Mouse (Mus musculus): ENCODE measurements around the gene Nfkbib. TPM values are rescaled to one million over a fixed set of nuclear protein-coding genes. Genes with fewer than 3 reads are reported as not detected.

Gene Nfkbib
- 48.5 and 53.2 TPM in 2 replicates for polyA plus RNA-seq (2015; fragmentation: Nextera tagmentation; extraction: Ambion mirVana)

GRCm38 (mm10) chr7:28767462-28767965, at the start of gene Nfkbib:
TSS of gene Nfkbib (minus strand) at chr7:28767512.
- Histone ChIP-seq H3K27ac (ENCODE audit: low read length) (no peak within 1 kb of the TSS), H3K36me3 (ENCODE audit: insufficient read depth, low read length) (no peaks in the 10 kb centered on the region; the same call in 1 of the 2 replicates), H3K27me3 (ENCODE audit: insufficient read depth, low read length) (no peaks in the 10 kb centered on the region), H3K4me1 (ENCODE audit: insufficient read depth, low read length) (peaks cover 13% of the 10 kb centered on the region), H3K4me3 (ENCODE audit: low read length) (peak within 1 kb of the TSS; percentile 72), H3K4me2 (replicated peaks; ENCODE audit: low read depth, low read length) (peak within 1 kb of the TSS; percentile 66), H3K9me3 (ENCODE audit: low read length) (no peaks in the 10 kb centered on the region), H3K9ac (replicated peaks; ENCODE audit: low read length) (peak within 1 kb of the TSS; percentile 90)
- ATAC-seq (ENCODE audit: low FRiP score, low TSS enrichment), result no peak
- WGBS, result 54% methylated on average over 7 of the region's 7 CpGs

DNA sequence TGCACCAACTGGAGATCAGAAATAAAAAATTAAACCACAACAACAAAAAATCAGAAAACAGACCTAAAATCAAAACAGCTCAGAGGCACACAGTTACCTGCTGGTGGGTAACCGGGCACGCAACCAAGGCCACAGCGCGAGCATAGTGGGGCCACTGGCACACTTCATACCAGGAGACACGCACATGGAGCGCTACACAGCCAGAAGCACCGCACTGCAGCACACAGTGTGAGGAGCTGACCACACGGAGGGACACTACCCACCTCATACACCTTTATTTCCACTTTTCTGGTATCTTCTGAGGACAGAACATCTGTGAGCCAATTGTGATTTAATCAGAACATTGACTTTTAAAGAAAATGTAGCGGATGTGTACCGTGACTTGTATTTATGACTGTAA, 49.6 kb upstream of the Nfkbib start:
- Histone ChIP-seq H3K4me1 (ENCODE audit: insufficient read depth, low read length) (peaks cover 66% of the 10 kb centered on the region), H3K4me2 (replicated peaks; ENCODE audit: low read depth, low read length) (no peak overlapping the region)

GRCm38 (mm10) chr7:28816201-28816600, 48.9 kb upstream of the Nfkbib start:
- Histone ChIP-seq H3K27ac (ENCODE audit: low read length) (no peak overlapping the region; the same call in 1 of the 2 replicates), H3K36me3 (ENCODE audit: insufficient read depth, low read length) (peaks cover 87% of the 10 kb centered on the region), H3K9ac (replicated peaks; ENCODE audit: low read length) (no peak overlapping the region), H3K4me3 (ENCODE audit: low read length) (no peak overlapping the region), H3K4me1 (ENCODE audit: insufficient read depth, low read length) (peaks cover 67% of the 10 kb centered on the region), H3K9me3 (ENCODE audit: low read length) (no peaks in the 10 kb centered on the region), H3K4me2 (replicated peaks; ENCODE audit: low read depth, low read length) (no peak overlapping the region), H3K27me3 (ENCODE audit: insufficient read depth, low read length) (no peaks in the 10 kb centered on the region)
- 74% methylated on average over 9 of the region's 9 CpGs for WGBS
- no peak for ATAC-seq (ENCODE audit: low FRiP score, low TSS enrichment)

More for the DNA sequence above, 49.6 kb upstream of the Nfkbib start:
- no peak overlapping the region for H3K27ac ChIP-seq (ENCODE audit: low read length)
- H3K36me3 ChIP-seq (ENCODE audit: insufficient read depth, low read length), result peaks cover 94% of the 10 kb centered on the region
- no peak overlapping the region for H3K4me3 ChIP-seq (ENCODE audit: low read length)
- WGBS, result 87% methylated on average over 10 of the region's 10 CpGs
- H3K27me3 ChIP-seq (ENCODE audit: insufficient read depth, low read length), result no peaks in the 10 kb centered on the region
- H3K9ac ChIP-seq (replicated peaks; ENCODE audit: low read length), result no peak overlapping the region
- H3K9me3 ChIP-seq (ENCODE audit: low read length), result no peaks in the 10 kb centered on the region
- ATAC-seq (ENCODE audit: low FRiP score, low TSS enrichment), result no peak

- no peak overlapping the region for H3K27ac ChIP-seq (ENCODE audit: low read length)
- H3K36me3 ChIP-seq (ENCODE audit: insufficient read depth, low read length), result peaks cover 77% of the 10 kb centered on the region
- no peaks in the 10 kb centered on the region for H3K27me3 ChIP-seq (ENCODE audit: insufficient read depth, low read length)
- no peak overlapping the region for H3K4me3 ChIP-seq (ENCODE audit: low read length)
- peaks cover 63% of the 10 kb centered on the region for H3K4me1 ChIP-seq (ENCODE audit: insufficient read depth, low read length)
- no peak overlapping the region for H3K9ac ChIP-seq (replicated peaks; ENCODE audit: low read length)
- no peak overlapping the region for H3K4me2 ChIP-seq (replicated peaks; ENCODE audit: low read depth, low read length)
- H3K9me3 ChIP-seq (ENCODE audit: low read length), result no peaks in the 10 kb centered on the region
- 91% methylated on average over 9 of the region's 9 CpGs for WGBS
- no peak for ATAC-seq (ENCODE audit: low FRiP score, low TSS enrichment)
Observed at GRCm38 (mm10) chr7:28815230-28815629, 47.9 kb upstream of the Nfkbib start.

DNA sequence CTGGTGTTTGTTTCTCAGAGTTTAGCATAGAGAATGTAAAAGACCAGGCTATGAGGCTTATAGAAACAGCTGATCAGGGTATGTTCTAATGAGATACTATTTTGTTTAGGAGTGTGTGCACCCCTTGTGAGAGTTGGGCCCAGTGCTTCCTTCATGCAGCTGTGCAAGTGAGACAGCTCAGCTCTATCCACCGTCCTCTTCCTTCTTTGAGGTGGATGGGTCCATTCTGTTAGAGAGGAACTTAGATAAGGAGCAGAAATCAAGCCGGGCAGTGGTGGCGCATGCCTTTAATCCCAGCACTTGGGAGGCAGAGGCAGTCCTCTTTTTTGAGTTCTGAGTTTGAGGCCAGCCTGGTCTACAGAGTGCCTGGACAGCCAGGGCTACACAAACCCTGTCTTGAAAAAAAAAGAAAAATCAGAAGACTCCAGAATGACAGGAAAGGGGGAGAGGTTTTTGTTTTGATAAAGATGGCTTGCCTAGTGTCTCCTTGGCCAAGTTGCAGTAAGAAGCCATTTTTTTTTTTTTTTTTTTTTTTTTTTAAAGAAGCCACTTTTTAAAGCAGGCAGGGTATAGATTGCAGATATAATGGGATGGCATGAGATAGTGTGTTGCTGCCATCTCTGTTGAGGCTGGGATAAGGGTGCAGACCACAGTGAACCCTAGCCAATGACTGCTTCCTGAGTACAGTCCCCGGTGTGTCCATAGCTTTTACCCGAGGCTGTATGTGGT, 47.2 kb upstream of the Nfkbib start:
- H3K4me3 ChIP-seq (ENCODE audit: low read length), result no peak overlapping the region
- H3K27me3 ChIP-seq (ENCODE audit: insufficient read depth, low read length), result no peaks in the 10 kb centered on the region
- no peak overlapping the region for H3K4me2 ChIP-seq (replicated peaks; ENCODE audit: low read depth, low read length)
- peaks cover 56% of the 10 kb centered on the region for H3K4me1 ChIP-seq (ENCODE audit: insufficient read depth, low read length)
- no peak overlapping the region for H3K27ac ChIP-seq (ENCODE audit: low read length)
- 90% methylated on average over 5 of the region's 5 CpGs for WGBS
- no peak overlapping the region for H3K9ac ChIP-seq (replicated peaks; ENCODE audit: low read length)
- no peak for ATAC-seq (ENCODE audit: low FRiP score, low TSS enrichment)
- no peaks in the 10 kb centered on the region for H3K9me3 ChIP-seq (ENCODE audit: low read length)
- peaks cover 69% of the 10 kb centered on the region for H3K36me3 ChIP-seq (ENCODE audit: insufficient read depth, low read length)

DNA sequence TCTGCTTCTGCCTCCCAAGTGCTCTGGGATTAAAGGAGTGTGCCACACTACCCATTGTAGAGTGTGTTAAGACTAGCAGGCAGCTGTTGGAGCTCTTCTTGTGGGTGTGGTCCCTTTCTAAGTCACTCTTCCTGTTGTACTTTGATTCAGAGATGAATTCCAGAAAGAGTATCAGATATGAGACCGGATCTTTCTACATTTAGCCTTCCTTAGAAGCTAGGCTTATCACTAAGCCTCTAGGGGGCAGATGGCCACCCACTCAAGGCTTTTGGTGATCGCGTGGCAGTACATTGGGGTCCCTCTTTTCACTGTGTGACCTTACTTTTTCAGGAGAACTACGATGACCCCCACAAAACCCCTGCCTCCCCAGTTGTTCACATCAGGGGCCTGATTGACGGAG, 45.6 kb upstream of the Nfkbib start:
- H3K4me2 ChIP-seq (replicated peaks; ENCODE audit: low read depth, low read length), result peak overlapping the region; percentile 92
- 72% methylated on average over 5 of the region's 5 CpGs for WGBS

GRCm38 (mm10) chr7:28812436-28812835, 45.1 kb upstream of the Nfkbib start:
- Histone ChIP-seq H3K4me2 (replicated peaks; ENCODE audit: low read depth, low read length) (peak overlapping the region; percentile 92), H3K9ac (replicated peaks; ENCODE audit: low read length) (peak overlapping the region; percentile 97), H3K4me1 (ENCODE audit: insufficient read depth, low read length) (peaks cover 59% of the 10 kb centered on the region), H3K27me3 (ENCODE audit: insufficient read depth, low read length) (no peaks in the 10 kb centered on the region), H3K27ac (ENCODE audit: low read length) (peak overlapping the region; percentile 99; the same call in 1 of the 2 replicates), H3K4me3 (ENCODE audit: low read length) (peak overlapping the region; percentile 86), H3K36me3 (ENCODE audit: insufficient read depth, low read length) (peaks cover 49% of the 10 kb centered on the region), H3K9me3 (ENCODE audit: low read length) (no peaks in the 10 kb centered on the region)
- 51% methylated on average over 4 of the region's 4 CpGs for WGBS
- ATAC-seq (ENCODE audit: low FRiP score, low TSS enrichment), result no peak

More for the DNA sequence above, 45.6 kb upstream of the Nfkbib start:
- no peaks in the 10 kb centered on the region for H3K27me3 ChIP-seq (ENCODE audit: insufficient read depth, low read length)
- peak overlapping the region; percentile 97 for H3K9ac ChIP-seq (replicated peaks; ENCODE audit: low read length)
- H3K4me3 ChIP-seq (ENCODE audit: low read length), result peak overlapping the region; percentile 86
- H3K27ac ChIP-seq (ENCODE audit: low read length), result no peak overlapping the region
- no peak for ATAC-seq (ENCODE audit: low FRiP score, low TSS enrichment)
- H3K4me1 ChIP-seq (ENCODE audit: insufficient read depth, low read length), result peaks cover 57% of the 10 kb centered on the region
- H3K36me3 ChIP-seq (ENCODE audit: insufficient read depth, low read length), result peaks cover 55% of the 10 kb centered on the region
- no peaks in the 10 kb centered on the region for H3K9me3 ChIP-seq (ENCODE audit: low read length)

GRCm38 (mm10) chr7:28811640-28812275, 44.4 kb upstream of the Nfkbib start:
- Histone ChIP-seq H3K4me1 (ENCODE audit: insufficient read depth, low read length) (peaks cover 53% of the 10 kb centered on the region), H3K9me3 (ENCODE audit: low read length) (no peaks in the 10 kb centered on the region), H3K9ac (replicated peaks; ENCODE audit: low read length) (peak overlapping the region; percentile 97), H3K4me2 (replicated peaks; ENCODE audit: low read depth, low read length) (peak overlapping the region; percentile 92), H3K4me3 (ENCODE audit: low read length) (peak overlapping the region; percentile 86), H3K27me3 (ENCODE audit: insufficient read depth, low read length) (no peaks in the 10 kb centered on the region), H3K27ac (ENCODE audit: low read length) (peak overlapping the region; percentile 99), H3K36me3 (ENCODE audit: insufficient read depth, low read length) (peaks cover 43% of the 10 kb centered on the region)
- ATAC-seq (ENCODE audit: low FRiP score, low TSS enrichment), result no peak
- 5% methylated on average over 7 of the region's 7 CpGs for WGBS

DNA sequence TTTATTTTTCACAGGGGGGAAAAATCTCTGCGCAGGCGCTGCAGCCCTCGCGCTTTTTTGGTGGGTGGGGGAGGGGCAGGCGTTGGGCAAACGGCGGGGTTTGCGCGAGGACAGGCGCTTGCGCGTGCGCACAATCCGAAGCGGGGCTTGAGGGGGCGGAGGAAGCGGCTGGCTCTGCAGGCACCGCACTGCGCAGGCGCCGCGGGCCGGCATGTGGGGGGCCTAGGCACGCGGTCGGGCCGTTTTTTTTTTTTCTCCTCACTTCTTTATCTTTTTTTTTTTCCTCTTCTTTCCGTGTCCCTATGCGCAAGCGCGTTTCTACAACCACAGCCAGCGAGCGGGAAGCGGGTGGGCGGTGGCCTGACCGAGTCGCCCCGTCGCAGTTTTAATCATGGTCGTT, 43.9 kb upstream of the Nfkbib start:
- peak; percentile 20; the same call in 1 of the 2 replicates for ATAC-seq (ENCODE audit: low FRiP score, low TSS enrichment)
- Histone ChIP-seq H3K27me3 (ENCODE audit: insufficient read depth, low read length) (no peaks in the 10 kb centered on the region), H3K9me3 (ENCODE audit: low read length) (no peaks in the 10 kb centered on the region), H3K27ac (ENCODE audit: low read length) (peak overlapping the region; percentile 99), H3K36me3 (ENCODE audit: insufficient read depth, low read length) (peaks cover 37% of the 10 kb centered on the region), H3K4me3 (ENCODE audit: low read length) (peak overlapping the region; percentile 86), H3K4me2 (replicated peaks; ENCODE audit: low read depth, low read length) (peak overlapping the region; percentile 92), H3K9ac (replicated peaks; ENCODE audit: low read length) (peak overlapping the region; percentile 97), H3K4me1 (ENCODE audit: insufficient read depth, low read length) (peaks cover 51% of the 10 kb centered on the region)
- under 1% methylated on average over 40 of the region's 40 CpGs for WGBS
